Comparison of ENCODE assay signal across 8 mouse cellular contexts in genomic region chr17:49951491-49951855, GRCm38 (mm10).
DNase-seq lines count a peak whose midpoint lies in the region; ATAC-seq and TF ChIP-seq lines count a peak whose summit lies in the region.

No protein-coding gene starts in this region.

- H3K27me3 ChIP-seq in heart, embryonic 10.5 days (ENCODE audit: insufficient read depth, poor library complexity, severe bottlenecking), result no peaks in the 10 kb centered on the region
- H3K27me3 ChIP-seq in limb, embryonic 14.5 days (ENCODE audit: control insufficient read depth, insufficient read depth, low read length), result no peaks in the 10 kb centered on the region
- no peaks in the 10 kb centered on the region for H3K27me3 ChIP-seq in midbrain, embryonic 16.5 days (ENCODE audit: control insufficient read depth, insufficient read depth, low read depth, low read length)
- no peaks in the 10 kb centered on the region for H3K27me3 ChIP-seq in splenic B cell, adult 2 months (ENCODE audit: control insufficient read depth, insufficient read depth, low read length, poor library complexity, severe bottlenecking)

- no peak overlapping the region for H3K9ac ChIP-seq in limb, embryonic 14.5 days (ENCODE audit: low read depth, low read length, severe bottlenecking)
- peak overlapping the region; percentile 22; the same call in 1 of the 2 replicates for H3K9ac ChIP-seq in midbrain, embryonic 16.5 days (ENCODE audit: low read depth, low read length)

- peak overlapping the region; percentile 34 for H3K4me2 ChIP-seq in limb, embryonic 14.5 days (replicated peaks; ENCODE audit: low read depth, low read length, severe bottlenecking)
- peak overlapping the region; percentile 62 for H3K4me2 ChIP-seq in midbrain, embryonic 16.5 days (ENCODE audit: low read length)

- H3K4me3 ChIP-seq in heart, embryonic 10.5 days, result peak overlapping the region; percentile 32; the same call in 1 of the 2 replicates
- no peak overlapping the region for H3K4me3 ChIP-seq in limb, embryonic 14.5 days (replicated peaks; ENCODE audit: low read length)
- H3K4me3 ChIP-seq in midbrain, embryonic 16.5 days (ENCODE audit: low read depth, low read length), result peak overlapping the region; percentile 29

- H3K36me3 ChIP-seq in heart, embryonic 10.5 days, result no peaks in the 10 kb centered on the region
- H3K36me3 ChIP-seq in limb, embryonic 14.5 days (ENCODE audit: control insufficient read depth, insufficient read depth, low read length), result no peaks in the 10 kb centered on the region
- H3K36me3 ChIP-seq in midbrain, embryonic 16.5 days (ENCODE audit: control insufficient read depth, insufficient read depth, low read length), result no peaks in the 10 kb centered on the region
- H3K36me3 ChIP-seq in splenic B cell, adult 2 months (ENCODE audit: control insufficient read depth, insufficient read depth, low read length, poor library complexity, severe bottlenecking), result no peaks in the 10 kb centered on the region

- no peak overlapping the region for H3K27ac ChIP-seq in heart, embryonic 10.5 days
- no peak overlapping the region for H3K27ac ChIP-seq in limb, embryonic 14.5 days (replicated peaks; ENCODE audit: low read depth, low read length)
- H3K27ac ChIP-seq in midbrain, embryonic 16.5 days (ENCODE audit: low read length), result peak overlapping the region; percentile 67

- ATAC-seq in erythroblast, adult 5-6 weeks (replicated peaks; ENCODE audit: low FRiP score, poor library complexity, severe bottlenecking), result peak; percentile 63; the same call in 1 of the 2 replicates
- peak; percentile 47; the same call in 1 of the 2 replicates for ATAC-seq in limb, embryonic 14.5 days (ENCODE audit: low FRiP score, low read depth)
- ATAC-seq in midbrain, embryonic 16.5 days, result peak; percentile 57; the same call in 1 of the 2 replicates

- peak; percentile 59; the same call in 1 of the 2 replicates for TF ChIP-seq CTCF in brain, embryonic 14.5 days (IDR thresholded peaks at IDR 0.05; ENCODE audit: borderline replicate concordance, extremely low read depth, insufficient read depth, insufficient read length)

- H3K9me3 ChIP-seq in heart, embryonic 10.5 days, result no peaks in the 10 kb centered on the region
- no peaks in the 10 kb centered on the region for H3K9me3 ChIP-seq in limb, embryonic 14.5 days (ENCODE audit: control insufficient read depth, low read length)
- no peaks in the 10 kb centered on the region for H3K9me3 ChIP-seq in midbrain, embryonic 16.5 days (replicated peaks; ENCODE audit: control insufficient read depth, low read length, poor library complexity, severe bottlenecking)

- WGBS in heart, embryonic 10.5 days, result 10% methylated on average over 7 of the region's 7 CpGs
- WGBS in limb, embryonic 14.5 days, result 8% methylated on average over 7 of the region's 7 CpGs
- 9% methylated on average over 7 of the region's 7 CpGs for WGBS in midbrain, embryonic 16.5 days

- TF ChIP-seq POLR2A in brain, embryonic 14.5 days (IDR thresholded peaks at IDR 0.05; ENCODE audit: borderline replicate concordance, extremely low read depth, insufficient read depth, insufficient read length, poor library complexity, severe bottlenecking), result no peak
- no peak for TF ChIP-seq POLR2A in limb, embryonic 14.5 days (IDR thresholded peaks at IDR 0.05; ENCODE audit: borderline replicate concordance, extremely low read depth, insufficient read depth, insufficient read length)

- DNase-seq in B cell, adult 2 months, result peak; percentile 83 to 85
- DNase-seq in brain, embryonic 14.5 days (ENCODE audit: low read depth), result peak; percentile 93
- DNase-seq in heart, embryonic 10.5 days (ENCODE audit: low spot score), result no peak
- peak; percentile 77 for DNase-seq in kidney, adult 9 months
- peak; percentile 89 for DNase-seq in limb, embryonic 14.5 days (ENCODE audit: low spot score)
- DNase-seq in splenic B cell, adult 2 months (ENCODE audit: low read depth, low spot score), result peak; percentile 84

- H3K4me1 ChIP-seq in heart, embryonic 10.5 days, result no peaks in the 10 kb centered on the region; the same call in 1 of the 2 replicates
- 0 out of 2 replicates have a peak, but pooled peaks cover 4% of the 10 kb centered on the region for H3K4me1 ChIP-seq in limb, embryonic 14.5 days (ENCODE audit: control insufficient read depth, insufficient read depth, low read length)
- H3K4me1 ChIP-seq in midbrain, embryonic 16.5 days (ENCODE audit: control insufficient read depth, insufficient read depth, low read length), result peaks cover 8% of the 10 kb centered on the region
